Mouse (Mus musculus): ENCODE measurements around the gene Car9.

DNA sequence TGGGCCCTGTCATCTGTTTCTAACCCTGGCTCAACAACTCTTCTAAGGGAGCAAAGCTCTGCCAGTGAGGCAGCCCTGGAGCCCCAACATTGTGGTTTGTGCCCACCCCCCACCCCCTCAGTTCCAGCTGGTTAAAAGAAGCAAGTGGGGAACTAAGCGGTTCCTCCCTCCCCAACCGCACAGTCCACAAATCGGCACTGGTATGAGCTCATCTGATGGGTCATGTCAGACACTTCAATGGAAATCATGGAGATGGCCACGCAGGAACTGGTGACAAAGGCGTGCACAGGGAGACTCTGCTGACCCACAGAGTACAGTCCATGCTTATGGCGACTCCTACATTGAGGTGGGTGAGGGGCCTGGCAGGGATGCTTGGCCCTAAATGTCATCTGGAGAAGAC, 40.8 kb upstream of the Car9 start:
- TF ChIP-seq MEF2A (IDR thresholded peaks at IDR 0.05; ENCODE audit: extremely low read depth, insufficient replicate concordance, low read depth, low read length, poor library complexity, severe bottlenecking) = no peak
- no peak for TF ChIP-seq EP300 (IDR thresholded peaks at IDR 0.05; ENCODE audit: low read depth in 1 of 2, low read length in 2 of 2)
- no peak for TF ChIP-seq MYC (IDR thresholded peaks at IDR 0.05; ENCODE audit: low read depth, low read length)
- no peak for TF ChIP-seq MAX (IDR thresholded peaks at IDR 0.05; ENCODE audit: low read length)
- no peak for TF ChIP-seq CTCF (IDR thresholded peaks at IDR 0.05 in 2 of 3, conservative IDR thresholded peaks at IDR 0.05 in 1 of 3; ENCODE audit: control insufficient read depth in 1 of 3, insufficient read depth in 1 of 3, low read depth in 2 of 3, low read length in 3 of 3, poor library complexity in 1 of 3, severe bottlenecking in 1 of 3)
- no peak for TF ChIP-seq POLR2A (IDR thresholded peaks at IDR 0.05; ENCODE audit: control insufficient read depth in 1 of 2, insufficient read depth in 1 of 2, low read depth in 1 of 2, low read length in 2 of 2, poor library complexity in 1 of 2)
- TF ChIP-seq USF1 (IDR thresholded peaks at IDR 0.05; ENCODE audit: low read depth, low read length) = no peak
- no peak for TF ChIP-seq BHLHE40 (IDR thresholded peaks at IDR 0.05; ENCODE audit: borderline replicate concordance, low read depth, low read length)
- no peak for TF ChIP-seq ETS1 (IDR thresholded peaks at IDR 0.05; ENCODE audit: low read depth, low read length)
- no peak for TF ChIP-seq GATA1 (IDR thresholded peaks at IDR 0.05; ENCODE audit: low read depth, low read length)
